Mouse (Mus musculus) hindbrain, embryonic 13.5 days (tissue): ENCODE measurements at regions not wholly inside any gene's neighbourhood (a gene's known extent, or its start where the extent isn't known, plus 50 kb on each side); places are given as distances from the start of the nearest gene placed in this dataset.

ENCODE experiments used
- ATAC-seq: fragments of 200-750 bp; cut with Nextera tagmentation; 2 replicates; pipeline ENCODE4 v1.8.0; 2017; ENCODE audit warnings: moderate TSS enrichment; ENCODE audit not compliant: low FRiP score
- H3K27ac ChIP-seq: fragments of 300-500 bp; sonication (generic); 2 replicates; pipeline ENCODE4 v1.5.1; 2015; ENCODE audit warnings: inconsistent platforms, mild to moderate bottlenecking, moderate library complexity
- H3K27me3 ChIP-seq: fragments of 300-500 bp; sonication (generic); 2 replicates; pipeline ENCODE4 v1.6.1; 2015; ENCODE audit warnings: mild to moderate bottlenecking, inconsistent platforms
- H3K36me3 ChIP-seq: fragments of 300-500 bp; sonication (generic); 2 replicates; pipeline ENCODE4 v1.6.1; 2015; ENCODE audit warnings: mild to moderate bottlenecking, inconsistent platforms
- H3K4me1 ChIP-seq: fragments of 300-500 bp; sonication (generic); replicated peaks from 2 replicates; pipeline ENCODE4 v1.6.1; 2015; ENCODE audit warnings: inconsistent platforms
- H3K4me2 ChIP-seq: fragments of 300-500 bp; sonication (generic); 2 replicates; pipeline ENCODE4 v1.6.1; 2015; ENCODE audit warnings: inconsistent platforms, mild to moderate bottlenecking, moderate library complexity
- H3K4me3 ChIP-seq: fragments of 300-500 bp; sonication (generic); 2 replicates; pipeline ENCODE4 v1.5.1; 2015; ENCODE audit warnings: mild to moderate bottlenecking, inconsistent platforms
- H3K9ac ChIP-seq: fragments of 300-500 bp; sonication (generic); 2 replicates; pipeline ENCODE4 v1.6.1; 2015; ENCODE audit warnings: mild to moderate bottlenecking, inconsistent platforms
- H3K9me3 ChIP-seq: fragments of 300-500 bp; sonication (generic); 2 replicates; pipeline ENCODE4 v1.6.1; 2016; ENCODE audit warnings: inconsistent platforms
- WGBS: fragments of 180-500 bp; shearing (Covaris S2); methylation state at CpG from one replicate; pipeline ENCODE4 v1.1.7; 2015; 5-methylcytosine and 5-hydroxymethylcytosine counted together

- H3K4me2 ChIP-seq = no peak overlapping the region
- H3K9ac ChIP-seq = no peak overlapping the region
- no peak for ATAC-seq
- no peak overlapping the region for H3K27ac ChIP-seq
- no peaks in the 10 kb centered on the region for H3K27me3 ChIP-seq
- H3K9me3 ChIP-seq = no peaks in the 10 kb centered on the region
- H3K4me1 ChIP-seq = no peaks in the 10 kb centered on the region
- no peak overlapping the region for H3K4me3 ChIP-seq
- 29% methylated on average over 3 of the region's 3 CpGs for WGBS
- no peaks in the 10 kb centered on the region for H3K36me3 ChIP-seq
Measured at GRCm38 (mm10) chr5:15773839-15774238, 59.8 kb upstream of the Speer4c start.

- Histone ChIP-seq H3K9me3 (no peaks in the 10 kb centered on the region), H3K27me3 (no peaks in the 10 kb centered on the region), H3K4me1 (no peaks in the 10 kb centered on the region), H3K27ac (no peak overlapping the region), H3K4me3 (no peak overlapping the region), H3K36me3 (no peaks in the 10 kb centered on the region), H3K9ac (no peak overlapping the region), H3K4me2 (no peak overlapping the region)
- ATAC-seq = no peak
- WGBS = 15% methylated on average over 3 of the region's 3 CpGs
Measured at GRCm38 (mm10) chr5:15774567-15774966, 60.5 kb upstream of the Speer4c start.

GRCm38 (mm10) chr5:15776106-15776505, 62.0 kb upstream of the Speer4c start:
- no peak overlapping the region for H3K9ac ChIP-seq
- no peaks in the 10 kb centered on the region for H3K27me3 ChIP-seq
- 89% methylated on average over 3 of the region's 3 CpGs for WGBS
- no peak overlapping the region for H3K4me2 ChIP-seq
- no peak overlapping the region for H3K27ac ChIP-seq
- no peaks in the 10 kb centered on the region for H3K9me3 ChIP-seq
- H3K4me3 ChIP-seq = no peak overlapping the region
- no peak for ATAC-seq
- H3K4me1 ChIP-seq = no peaks in the 10 kb centered on the region
- no peaks in the 10 kb centered on the region for H3K36me3 ChIP-seq

GRCm38 (mm10) chr5:15803583-15803982, 89.5 kb upstream of the Speer4c start:
- 81% methylated on average over 5 of the region's 5 CpGs for WGBS
- H3K36me3 ChIP-seq = no peaks in the 10 kb centered on the region
- H3K4me3 ChIP-seq = no peak overlapping the region
- no peaks in the 10 kb centered on the region for H3K9me3 ChIP-seq
- no peak for ATAC-seq
- H3K27ac ChIP-seq = no peak overlapping the region
- no peak overlapping the region for H3K4me2 ChIP-seq
- H3K27me3 ChIP-seq = no peaks in the 10 kb centered on the region
- H3K4me1 ChIP-seq = no peaks in the 10 kb centered on the region
- H3K9ac ChIP-seq = no peak overlapping the region

- no peak for ATAC-seq
- no peak overlapping the region for H3K4me2 ChIP-seq
- no peaks in the 10 kb centered on the region for H3K9me3 ChIP-seq
- H3K27ac ChIP-seq = no peak overlapping the region
- H3K4me3 ChIP-seq = no peak overlapping the region
- no peaks in the 10 kb centered on the region for H3K4me1 ChIP-seq
- 54% methylated on average over 3 of the region's 3 CpGs for WGBS
- no peaks in the 10 kb centered on the region for H3K36me3 ChIP-seq
- H3K9ac ChIP-seq = no peak overlapping the region
- H3K27me3 ChIP-seq = no peaks in the 10 kb centered on the region
Measured at GRCm38 (mm10) chr5:15816864-15817263, 102.8 kb upstream of the Speer4c start.

GRCm38 (mm10) chr5:15817366-15817765, 103.3 kb upstream of the Speer4c start:
- WGBS = 13% methylated on average over 3 of the region's 3 CpGs

GRCm38 (mm10) chr5:15822989-15823388, 108.9 kb upstream of the Speer4c start:
- 90% methylated on average over 3 of the region's 3 CpGs for WGBS
- no peak for ATAC-seq
- H3K4me2 ChIP-seq = no peak overlapping the region

More at GRCm38 (mm10) chr5:15817366-15817765, 103.3 kb upstream of the Speer4c start:
- Histone ChIP-seq H3K9ac (no peak overlapping the region), H3K4me2 (no peak overlapping the region), H3K9me3 (no peaks in the 10 kb centered on the region), H3K27me3 (no peaks in the 10 kb centered on the region), H3K36me3 (no peaks in the 10 kb centered on the region), H3K4me1 (no peaks in the 10 kb centered on the region), H3K4me3 (no peak overlapping the region), H3K27ac (0 out of 2 replicates have a peak overlapping the region, but pooled peaks have one; percentile 13)
- ATAC-seq = no peak

GRCm38 (mm10) chr5:15831527-15831926, 103.0 kb upstream of the Cacna2d1 start:
- H3K9me3 ChIP-seq = no peaks in the 10 kb centered on the region
- H3K9ac ChIP-seq = no peak overlapping the region
- no peaks in the 10 kb centered on the region for H3K36me3 ChIP-seq
- H3K27ac ChIP-seq = no peak overlapping the region
- no peak overlapping the region for H3K4me2 ChIP-seq
- no peak overlapping the region for H3K4me3 ChIP-seq
- 78% methylated on average over 1 of the region's 1 CpGs for WGBS
- ATAC-seq = no peak
- H3K27me3 ChIP-seq = no peaks in the 10 kb centered on the region
- no peaks in the 10 kb centered on the region for H3K4me1 ChIP-seq

More at GRCm38 (mm10) chr5:15822989-15823388, 108.9 kb upstream of the Speer4c start:
- Histone ChIP-seq H3K9ac (no peak overlapping the region), H3K9me3 (no peaks in the 10 kb centered on the region), H3K27ac (no peak overlapping the region), H3K36me3 (no peaks in the 10 kb centered on the region), H3K27me3 (no peaks in the 10 kb centered on the region), H3K4me1 (no peaks in the 10 kb centered on the region), H3K4me3 (no peak overlapping the region)

GRCm38 (mm10) chr5:15832338-15832737, 102.2 kb upstream of the Cacna2d1 start:
- 88% methylated on average over 1 of the region's 1 CpGs for WGBS
- no peak overlapping the region for H3K9ac ChIP-seq
- H3K4me2 ChIP-seq = no peak overlapping the region
- H3K36me3 ChIP-seq = no peaks in the 10 kb centered on the region
- H3K4me1 ChIP-seq = no peaks in the 10 kb centered on the region
- no peak overlapping the region for H3K27ac ChIP-seq
- H3K27me3 ChIP-seq = no peaks in the 10 kb centered on the region
- H3K9me3 ChIP-seq = no peaks in the 10 kb centered on the region
- ATAC-seq = no peak
- no peak overlapping the region for H3K4me3 ChIP-seq

- no peak overlapping the region for H3K4me2 ChIP-seq
- peak; percentile 86 for ATAC-seq
- no peak overlapping the region for H3K9ac ChIP-seq
- H3K36me3 ChIP-seq = no peaks in the 10 kb centered on the region
- H3K4me3 ChIP-seq = no peak overlapping the region
- no peak overlapping the region for H3K27ac ChIP-seq
- no peaks in the 10 kb centered on the region for H3K27me3 ChIP-seq
- H3K9me3 ChIP-seq = no peaks in the 10 kb centered on the region
- WGBS = 34% methylated on average over 17 of the region's 17 CpGs
- no peaks in the 10 kb centered on the region for H3K4me1 ChIP-seq
Measured at GRCm38 (mm10) chr5:15838108-15838972, 96.2 kb upstream of the Cacna2d1 start.

- Histone ChIP-seq H3K27ac (no peak overlapping the region), H3K4me2 (no peak overlapping the region), H3K4me1 (peaks cover 5% of the 10 kb centered on the region; the same call in 1 of the 2 replicates), H3K4me3 (no peak overlapping the region), H3K27me3 (no peaks in the 10 kb centered on the region), H3K9ac (no peak overlapping the region), H3K9me3 (no peaks in the 10 kb centered on the region), H3K36me3 (no peaks in the 10 kb centered on the region)
- no peak for ATAC-seq
- WGBS = 89% methylated on average over 2 of the region's 2 CpGs
Measured at GRCm38 (mm10) chr5:15846790-15847189, 87.7 kb upstream of the Cacna2d1 start.

- Histone ChIP-seq H3K27me3 (no peaks in the 10 kb centered on the region), H3K4me3 (no peak overlapping the region), H3K36me3 (no peaks in the 10 kb centered on the region), H3K9ac (no peak overlapping the region), H3K27ac (no peak overlapping the region), H3K4me1 (peaks cover 5% of the 10 kb centered on the region; the same call in 1 of the 2 replicates), H3K9me3 (no peaks in the 10 kb centered on the region), H3K4me2 (no peak overlapping the region)
- WGBS = 62% methylated on average over 5 of the region's 5 CpGs
- ATAC-seq = peak; percentile 55; the same call in 1 of the 2 replicates
Measured at GRCm38 (mm10) chr5:15849520-15849919, 85.0 kb upstream of the Cacna2d1 start.
